ENCODE assay signal across 24 mouse cellular contexts in the genomic region with DNA sequence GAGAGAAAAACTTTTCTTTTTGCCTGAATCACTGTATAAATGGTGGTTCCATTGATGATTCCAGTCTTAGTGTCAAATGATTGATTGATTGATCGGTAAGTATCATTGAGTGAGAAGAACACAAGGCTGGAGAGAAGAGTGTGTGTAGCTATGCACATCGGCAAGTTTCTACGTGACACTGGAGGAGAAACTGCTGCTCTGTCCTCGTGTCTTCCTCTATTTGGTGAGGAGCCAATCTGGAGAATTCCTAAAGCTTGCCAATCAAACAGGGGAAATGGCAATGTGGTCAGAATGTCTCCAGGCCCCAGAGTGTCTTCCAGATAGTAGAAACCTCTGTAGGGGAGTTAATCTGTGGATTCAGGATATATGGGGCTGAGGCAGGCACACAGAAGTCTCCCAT.
DNase-seq lines count a peak whose midpoint lies in the region; ATAC-seq and TF ChIP-seq lines count a peak whose summit lies in the region.
"Had no signal": no experiment of that assay in that cellular context is flagged by ENCODE, and none has a peak within 500 bp of the region (broad histone marks: within the 10 kb centered on the region; RNA-seq: fewer than 3 reads in every experiment).

No protein-coding gene starts in this region.

- H3K27ac ChIP-seq in lung, embryonic 15.5 days: 0 out of 2 replicates have a peak overlapping the region, but pooled peaks have one; percentile 24
- H3K27ac ChIP-seq in lung, postnatal 0 days (ENCODE audit: low read length): no peak overlapping the region
- no peak overlapping the region for H3K27ac ChIP-seq in embryonic facial prominence, embryonic 10.5 days (replicated peaks)
- H3K27ac ChIP-seq in thymus, adult 2 months (ENCODE audit: control insufficient read depth, insufficient read depth, low read length): no peak overlapping the region
- H3K27ac ChIP-seq: forebrain, embryonic 10.5 days; forebrain, embryonic 13.5 days; gastrocnemius, adult 2 months; hindbrain, embryonic 12.5 days; hindbrain, embryonic 15.5 days had no signal

- 57% methylated on average over 4 of the region's 4 CpGs for WGBS in lung, embryonic 15.5 days
- 55% methylated on average over 4 of the region's 4 CpGs for WGBS in lung, postnatal 0 days
- WGBS in embryonic facial prominence, embryonic 10.5 days: 79% methylated on average over 4 of the region's 4 CpGs
- 94% methylated on average over 4 of the region's 4 CpGs for WGBS in thymus, adult 2 months

- no peak overlapping the region for H3K9ac ChIP-seq in lung, embryonic 15.5 days
- H3K9ac ChIP-seq in lung, postnatal 0 days (replicated peaks; ENCODE audit: low read depth): no peak overlapping the region
- H3K9ac ChIP-seq: forebrain, embryonic 13.5 days; hindbrain, embryonic 12.5 days; hindbrain, embryonic 15.5 days had no signal

- peaks cover 19% of the 10 kb centered on the region for H3K4me1 ChIP-seq in lung, embryonic 15.5 days
- H3K4me1 ChIP-seq in lung, postnatal 0 days (ENCODE audit: insufficient read depth, low read depth, low read length): no peaks in the 10 kb centered on the region
- H3K4me1 ChIP-seq in embryonic facial prominence, embryonic 10.5 days: peaks cover 13% of the 10 kb centered on the region
- no peaks in the 10 kb centered on the region for H3K4me1 ChIP-seq in thymus, adult 2 months (replicated peaks; ENCODE audit: control insufficient read depth, insufficient read depth, low read length)
- H3K4me1 ChIP-seq: forebrain, embryonic 13.5 days; hindbrain, embryonic 15.5 days had no signal

- no peak for ATAC-seq in lung, embryonic 15.5 days (ENCODE audit: borderline replicate concordance, extremely low read depth, low FRiP score, low TSS enrichment)
- ATAC-seq in lung, postnatal 0 days: no peak
- ATAC-seq: forebrain, embryonic 13.5 days; forebrain, embryonic 16.5 days had no signal

- H3K4me3 ChIP-seq in lung, embryonic 15.5 days: no peak overlapping the region
- no peak overlapping the region for H3K4me3 ChIP-seq in lung, postnatal 0 days (ENCODE audit: low read depth, low read length)
- H3K4me3 ChIP-seq in embryonic facial prominence, embryonic 10.5 days: no peak overlapping the region
- H3K4me3 ChIP-seq in thymus, adult 2 months (ENCODE audit: control insufficient read depth, insufficient read depth, low read length): no peak overlapping the region
- H3K4me3 ChIP-seq: forebrain, embryonic 10.5 days; forebrain, embryonic 13.5 days; gastrocnemius, adult 2 months; hindbrain, embryonic 12.5 days; hindbrain, embryonic 15.5 days had no signal

- no peak for TF ChIP-seq CTCF in lung, postnatal 0 days (IDR thresholded peaks at IDR 0.05)
- TF ChIP-seq CTCF in thymus, adult 2 months (IDR thresholded peaks at IDR 0.05; ENCODE audit: borderline replicate concordance, control insufficient read depth, extremely low read depth, insufficient read depth, low read length, poor library complexity): no peak

- DNase-seq in lung, adult 18-20 months: no peak
- peak; percentile 28 for DNase-seq in lung, postnatal 0 days (ENCODE audit: low spot score)
- DNase-seq in lung, postnatal 25 days (ENCODE audit: low spot score): peak; percentile 31
- no peak for DNase-seq in frontal cortex, postnatal 25 days (ENCODE audit: low spot score in 2 of 2)
- no peak for DNase-seq in embryonic facial prominence, embryonic 10.5 days (ENCODE audit: low spot score)
- no peak for DNase-seq in thymus, adult 2 months
- DNase-seq: adrenal gland, adult 8-10 months; adrenal gland, postnatal 25 days; B cell, adult 2 months; cerebellum, adult 11-12 months; cerebellum, adult 8-10 months; cerebellum, postnatal 10 days; cerebellum, postnatal 36 days; embryo, embryonic 11 days; gastrocnemius, adult 2 months; gastrocnemius, postnatal 14 days had no signal

- H3K9me3 ChIP-seq in lung, embryonic 15.5 days: no peaks in the 10 kb centered on the region
- H3K9me3 ChIP-seq in lung, postnatal 0 days (ENCODE audit: low read length): no peaks in the 10 kb centered on the region
- no peaks in the 10 kb centered on the region for H3K9me3 ChIP-seq in embryonic facial prominence, embryonic 10.5 days
- H3K9me3 ChIP-seq: forebrain, embryonic 10.5 days; forebrain, embryonic 13.5 days; hindbrain, embryonic 12.5 days; hindbrain, embryonic 15.5 days had no signal

- H3K27me3 ChIP-seq in lung, embryonic 15.5 days: no peaks in the 10 kb centered on the region
- H3K27me3 ChIP-seq in lung, postnatal 0 days (replicated peaks; ENCODE audit: insufficient read depth, low read length): no peaks in the 10 kb centered on the region
- no peaks in the 10 kb centered on the region for H3K27me3 ChIP-seq in embryonic facial prominence, embryonic 10.5 days (replicated peaks; ENCODE audit: low read depth, poor library complexity, severe bottlenecking)
- no peaks in the 10 kb centered on the region for H3K27me3 ChIP-seq in thymus, adult 2 months (ENCODE audit: control insufficient read depth, insufficient read depth, low read length)
- H3K27me3 ChIP-seq: forebrain, embryonic 13.5 days; hindbrain, embryonic 12.5 days; hindbrain, embryonic 15.5 days had no signal

- no peak for TF ChIP-seq POLR2A in thymus, adult 2 months (IDR thresholded peaks at IDR 0.05; ENCODE audit: control insufficient read depth, extremely low read depth, insufficient read depth, low read length, poor library complexity)

- H3K4me2 ChIP-seq in lung, embryonic 15.5 days: no peak overlapping the region
- H3K4me2 ChIP-seq in lung, postnatal 0 days (replicated peaks; ENCODE audit: low read depth, low read length): no peak overlapping the region
- H3K4me2 ChIP-seq: forebrain, embryonic 13.5 days; heart, embryonic 11.5 days; hindbrain, embryonic 12.5 days; hindbrain, embryonic 15.5 days had no signal

- no peak for TF ChIP-seq EP300 in lung, postnatal 0 days (IDR thresholded peaks at IDR 0.05)

- no peaks in the 10 kb centered on the region for H3K36me3 ChIP-seq in lung, embryonic 15.5 days
- H3K36me3 ChIP-seq in lung, postnatal 0 days (ENCODE audit: insufficient read depth, low read length): no peaks in the 10 kb centered on the region
- H3K36me3 ChIP-seq in embryonic facial prominence, embryonic 10.5 days (replicated peaks): no peaks in the 10 kb centered on the region
- H3K36me3 ChIP-seq in thymus, adult 2 months (ENCODE audit: control insufficient read depth, insufficient read depth, low read length): no peaks in the 10 kb centered on the region
- H3K36me3 ChIP-seq: forebrain, embryonic 10.5 days; G1E; hindbrain, embryonic 12.5 days; hindbrain, embryonic 15.5 days had no signal

Comparison
In these comparisons a context has a peak if more than half of its experiments do, and no peak if none do; other contexts are left out.
1. DNase-seq: peak in lung, postnatal 0 days (single experiment) and lung, postnatal 25 days (single experiment); none in lung, adult 18-20 months (0 of 2), frontal cortex, postnatal 25 days (0 of 2), embryonic facial prominence, embryonic 10.5 days (single experiment) and thymus, adult 2 months (single experiment).